Mouse (Mus musculus): ENCODE results near the gene Atad2b. TPM values are rescaled to one million over a fixed set of nuclear protein-coding genes. Genes with fewer than 3 reads are reported as not detected.
"Not testable (repeated sequence)": the region's sequence is repeated elsewhere in the genome, so short reads cannot be mapped to it uniquely, and the experiment has no call there.

The Atad2b gene
- polyA plus RNA-seq, 1 experiment from 2014 or later = 9.0 TPM

DNA sequence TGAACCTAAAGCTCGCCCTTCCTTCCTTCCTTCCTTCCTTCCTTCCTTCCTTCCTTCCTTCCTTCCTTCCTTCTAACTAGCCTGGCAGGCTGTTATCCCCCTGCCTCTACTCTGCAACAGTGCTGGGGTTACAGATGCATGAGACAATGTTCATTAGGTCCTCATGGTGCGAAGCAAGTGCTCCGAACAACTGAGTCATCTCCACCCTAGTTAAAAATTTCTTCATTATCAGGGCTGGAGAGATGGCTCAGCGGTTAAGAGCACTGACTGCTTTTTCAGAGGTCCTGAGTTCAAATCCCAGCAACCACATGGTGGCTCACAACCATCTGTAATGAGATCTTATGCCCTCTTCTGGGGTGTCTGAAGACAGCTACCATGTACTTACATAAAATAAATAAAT, 30.6 kb upstream of the Atad2b start:
- ATAC-seq (ENCODE audit: low FRiP score, low read depth); H3K9me3 ChIP-seq; H3K27ac ChIP-seq (replicated peaks); H3K27me3 ChIP-seq; H3K4me1 ChIP-seq (replicated peaks); H3K4me2 ChIP-seq; H3K9ac ChIP-seq; H3K4me3 ChIP-seq: not testable (repeated sequence)
- WGBS = 97% methylated on average over 4 of the region's 4 CpGs
- peaks cover 26% of the 10 kb centered on the region for H3K36me3 ChIP-seq

DNA sequence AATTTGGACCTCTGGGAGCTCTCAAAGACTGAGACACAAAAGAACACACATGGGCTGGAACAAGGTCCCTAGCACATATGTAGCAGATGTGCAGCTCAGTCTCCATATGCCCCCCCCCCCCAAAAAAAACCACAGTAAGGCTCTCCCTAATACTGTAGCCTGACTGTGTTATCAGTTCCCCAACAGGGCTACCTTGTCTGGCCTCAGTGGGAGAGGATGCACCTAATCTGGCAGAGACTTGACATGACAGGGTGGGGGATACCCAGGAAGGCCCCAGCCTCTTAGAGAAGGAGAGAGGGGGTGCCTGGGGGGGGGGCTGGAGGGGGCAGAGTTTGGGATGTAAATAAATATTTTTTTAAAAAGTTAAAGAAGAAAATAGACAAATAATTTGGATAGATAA, 28.4 kb upstream of the Atad2b start:
- no peak for ATAC-seq (ENCODE audit: low FRiP score, low read depth)
- Histone ChIP-seq H3K9ac (no peak overlapping the region), H3K4me1 (replicated peaks) (no peaks in the 10 kb centered on the region), H3K27me3 (no peaks in the 10 kb centered on the region), H3K36me3 (peaks cover 17% of the 10 kb centered on the region), H3K4me3 (no peak overlapping the region), H3K9me3 (no peaks in the 10 kb centered on the region), H3K4me2 (no peak overlapping the region), H3K27ac (replicated peaks) (no peak overlapping the region)

DNA sequence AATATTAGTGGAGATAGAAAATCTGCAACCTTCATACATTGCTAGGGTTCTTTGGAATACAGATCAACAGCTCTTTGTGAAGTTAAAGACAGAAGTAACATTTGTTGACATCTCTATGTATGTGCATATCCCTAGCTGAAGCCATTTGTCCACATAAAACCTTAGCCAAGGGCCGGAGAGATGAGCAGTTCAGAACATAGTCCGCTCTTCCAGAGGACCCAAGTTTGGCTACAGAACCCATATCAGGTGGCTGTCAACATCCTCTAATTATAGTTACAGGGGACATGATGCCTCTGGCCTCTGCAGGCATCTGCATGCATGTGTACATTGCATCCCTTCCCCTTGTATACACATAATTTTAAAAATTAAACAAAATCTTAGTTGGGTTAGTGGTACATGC, 27.9 kb upstream of the Atad2b start:
- Histone ChIP-seq H3K4me3 (no peak overlapping the region), H3K27ac (replicated peaks) (no peak overlapping the region), H3K27me3 (no peaks in the 10 kb centered on the region), H3K9me3 (no peaks in the 10 kb centered on the region), H3K36me3 (peaks cover 16% of the 10 kb centered on the region), H3K4me1 (replicated peaks) (no peaks in the 10 kb centered on the region), H3K9ac (no peak overlapping the region), H3K4me2 (no peak overlapping the region)
- no peak for ATAC-seq (ENCODE audit: low FRiP score, low read depth)
- 97% methylated on average over 2 of the region's 2 CpGs for WGBS

DNA sequence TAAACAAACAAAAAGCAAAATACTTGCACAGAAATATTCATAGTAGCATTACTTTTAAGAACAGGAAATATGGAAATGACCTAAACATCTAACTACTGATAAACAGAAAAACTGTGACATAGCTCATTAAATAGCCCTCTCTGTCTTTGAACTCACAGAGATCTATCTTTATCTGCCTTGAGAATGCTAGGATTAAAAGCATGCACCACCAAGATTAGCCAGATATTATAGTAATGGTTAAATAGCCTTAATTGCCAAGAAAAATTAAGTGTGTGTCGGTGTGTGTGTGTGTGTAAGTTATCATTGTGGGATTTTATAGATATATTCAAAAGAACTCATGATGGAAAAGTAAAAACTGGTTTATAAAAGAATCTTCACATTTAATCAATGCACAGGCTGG, 27.3 kb upstream of the Atad2b start:
- Histone ChIP-seq H3K36me3 (peaks cover 15% of the 10 kb centered on the region), H3K9ac (no peak overlapping the region), H3K4me3 (no peak overlapping the region), H3K27me3 (no peaks in the 10 kb centered on the region), H3K4me1 (replicated peaks) (no peaks in the 10 kb centered on the region), H3K4me2 (no peak overlapping the region), H3K27ac (replicated peaks) (no peak overlapping the region), H3K9me3 (no peaks in the 10 kb centered on the region)
- ATAC-seq (ENCODE audit: low FRiP score, low read depth) = no peak
- WGBS = 97% methylated on average over 1 of the region's 1 CpGs

DNA sequence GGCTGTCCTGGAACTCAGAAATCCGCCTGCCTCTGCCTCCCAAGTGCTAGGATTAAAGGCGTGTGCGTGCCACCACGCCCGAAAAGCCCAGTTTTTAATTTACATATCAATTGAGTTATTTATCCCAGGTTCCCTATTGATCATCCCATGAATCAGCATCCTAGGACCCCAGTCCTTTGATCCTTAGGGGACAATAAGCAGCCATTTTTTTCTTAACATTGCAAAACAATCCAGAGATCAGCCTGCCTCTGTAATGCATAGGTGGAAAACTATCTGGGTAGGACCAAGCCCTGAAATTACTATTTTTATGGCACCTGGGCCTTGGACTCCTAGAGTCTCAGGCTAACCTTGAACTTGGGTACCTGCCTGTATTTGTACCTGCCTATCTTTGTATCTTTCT, 19.1 kb upstream of the Atad2b start:
- no peak overlapping the region for H3K4me2 ChIP-seq
- no peaks in the 10 kb centered on the region for H3K27me3 ChIP-seq
- no peak overlapping the region for H3K4me3 ChIP-seq
- ATAC-seq (ENCODE audit: low FRiP score, low read depth) = no peak
- no peaks in the 10 kb centered on the region for H3K4me1 ChIP-seq (replicated peaks)
- H3K9ac ChIP-seq = no peak overlapping the region
- H3K27ac ChIP-seq (replicated peaks) = no peak overlapping the region
- 88% methylated on average over 5 of the region's 5 CpGs for WGBS
- no peaks in the 10 kb centered on the region for H3K9me3 ChIP-seq
- peaks cover 14% of the 10 kb centered on the region for H3K36me3 ChIP-seq

DNA sequence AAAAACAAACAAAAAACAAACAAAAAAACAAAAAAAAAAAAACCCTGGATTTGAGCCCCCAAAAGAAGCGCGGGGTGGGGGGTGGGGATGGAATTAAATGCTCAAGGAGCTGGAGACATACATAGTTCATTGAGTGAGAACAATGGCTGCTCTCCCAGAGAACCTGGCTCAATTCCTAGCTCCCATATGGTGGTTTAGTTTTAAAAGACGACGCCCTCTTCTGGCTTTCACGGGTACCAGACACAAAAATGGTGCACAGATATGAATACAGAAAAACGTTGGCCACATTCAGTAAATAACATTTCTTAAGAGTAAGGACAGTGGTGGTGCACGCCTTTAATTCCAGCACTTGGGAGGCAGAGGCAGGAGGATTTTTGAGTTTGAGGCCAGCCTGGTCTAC, 11.2 kb upstream of the Atad2b start:
- peak overlapping the region; percentile 59 for H3K4me2 ChIP-seq
- H3K9me3 ChIP-seq = no peaks in the 10 kb centered on the region
- H3K4me3 ChIP-seq = peak overlapping the region; percentile 83; the same call in 1 of the 2 replicates
- H3K27ac ChIP-seq (replicated peaks) = no peak overlapping the region
- peaks cover 3% of the 10 kb centered on the region; the same call in 1 of the 2 replicates for H3K36me3 ChIP-seq
- 71% methylated on average over 7 of the region's 7 CpGs for WGBS
- ATAC-seq (ENCODE audit: low FRiP score, low read depth) = no peak
- H3K9ac ChIP-seq = no peak overlapping the region
- no peaks in the 10 kb centered on the region for H3K27me3 ChIP-seq
- peaks cover 12% of the 10 kb centered on the region; the same call in 1 of the 2 replicates for H3K4me1 ChIP-seq (replicated peaks)

DNA sequence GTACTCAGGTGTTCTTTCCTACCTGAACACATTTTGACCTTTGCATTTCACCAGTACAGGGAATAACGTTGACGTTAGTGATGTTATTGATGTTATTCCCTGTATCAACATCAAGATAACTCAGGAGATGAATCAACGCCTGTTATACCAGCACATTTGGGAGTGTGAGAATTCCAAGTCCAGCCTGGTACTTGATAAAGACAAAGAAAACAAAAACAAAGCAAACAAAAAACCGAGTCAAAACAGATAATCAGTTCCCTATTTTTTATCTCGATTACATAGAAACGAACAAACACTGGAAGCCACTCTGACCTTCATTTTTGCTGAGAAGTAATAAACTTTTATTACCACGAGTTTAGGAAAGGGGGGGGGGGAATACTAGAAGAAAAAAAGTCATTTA, 10.7 kb upstream of the Atad2b start:
- 60% methylated on average over 7 of the region's 7 CpGs for WGBS
- H3K36me3 ChIP-seq = no peaks in the 10 kb centered on the region; the same call in 1 of the 2 replicates
- peak overlapping the region; percentile 73 for H3K9ac ChIP-seq
- no peaks in the 10 kb centered on the region for H3K9me3 ChIP-seq
- H3K4me1 ChIP-seq (replicated peaks) = peaks cover 12% of the 10 kb centered on the region; the same call in 1 of the 2 replicates
- no peaks in the 10 kb centered on the region for H3K27me3 ChIP-seq
- H3K27ac ChIP-seq (replicated peaks) = peak overlapping the region; percentile 87
- no peak for ATAC-seq (ENCODE audit: low FRiP score, low read depth)
- peak overlapping the region; percentile 59 for H3K4me2 ChIP-seq
- H3K4me3 ChIP-seq = peak overlapping the region; percentile 83

DNA sequence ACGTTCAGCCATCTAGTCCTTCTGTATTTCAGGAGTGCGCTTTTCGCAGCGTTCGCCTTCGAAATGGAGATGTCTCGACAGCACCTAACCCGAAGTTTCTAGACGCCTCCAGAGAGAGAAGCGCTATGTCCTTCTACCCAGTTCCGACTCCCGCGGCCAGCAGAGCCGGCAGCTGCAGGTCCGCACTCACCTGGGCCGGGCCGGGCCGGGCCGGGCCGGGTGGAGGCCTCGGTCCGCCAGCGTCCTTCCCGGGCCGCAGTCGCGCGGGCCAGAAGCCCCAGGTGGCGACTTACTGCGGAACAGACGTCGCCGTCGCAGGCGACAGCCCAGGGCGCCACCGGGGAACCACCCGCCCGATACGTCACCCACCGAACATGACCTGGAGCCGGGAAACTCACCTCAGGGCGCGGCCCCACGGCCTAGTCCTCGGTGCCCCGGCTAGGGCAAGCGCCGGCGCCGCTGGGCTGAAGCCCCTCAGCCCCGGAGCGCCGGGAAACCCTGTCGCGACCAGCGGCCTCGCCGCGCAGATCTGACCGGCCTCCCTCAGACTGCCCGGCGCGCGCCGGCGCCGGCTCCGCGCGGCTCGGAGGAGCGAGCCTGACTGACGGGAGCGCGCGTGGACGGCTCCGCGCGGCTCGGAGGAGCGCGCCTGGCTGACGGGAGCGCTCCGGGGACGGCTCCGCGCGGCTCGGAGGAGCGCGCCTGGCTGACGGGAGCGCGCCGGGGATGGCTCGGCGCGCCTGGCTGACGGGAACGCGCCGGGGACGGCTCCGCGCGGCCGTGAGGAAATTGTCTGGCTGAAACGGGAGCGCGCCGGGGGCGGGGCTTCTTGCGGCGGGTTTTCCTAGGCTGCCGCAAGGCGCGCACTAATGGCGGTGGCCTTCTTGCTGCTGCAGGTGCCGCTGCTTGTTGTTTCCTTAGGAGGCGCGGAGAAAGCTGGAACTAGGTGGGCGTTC, 9.9 kb upstream of the Atad2b start, which contains the start of gene Ubxn2a:
Ubxn2a (minus strand) TSS at position 755 of the 956 bp plus-strand sequence.
- peaks cover 12% of the 10 kb centered on the region; the same call in 1 of the 2 replicates for H3K4me1 ChIP-seq (replicated peaks)
- WGBS = under 1% methylated on average over 122 of the region's 125 CpGs
- ATAC-seq (ENCODE audit: low FRiP score, low read depth) = peak; percentile 97
- H3K4me2 ChIP-seq = peak within 1 kb of the TSS; percentile 59
- no peaks in the 10 kb centered on the region for H3K27me3 ChIP-seq
- H3K27ac ChIP-seq (replicated peaks) = peak within 1 kb of the TSS; percentile 87
- no peaks in the 10 kb centered on the region for H3K9me3 ChIP-seq
- H3K36me3 ChIP-seq = no peaks in the 10 kb centered on the region
- H3K9ac ChIP-seq = peak within 1 kb of the TSS; percentile 73
- peak within 1 kb of the TSS; percentile 83 for H3K4me3 ChIP-seq

DNA sequence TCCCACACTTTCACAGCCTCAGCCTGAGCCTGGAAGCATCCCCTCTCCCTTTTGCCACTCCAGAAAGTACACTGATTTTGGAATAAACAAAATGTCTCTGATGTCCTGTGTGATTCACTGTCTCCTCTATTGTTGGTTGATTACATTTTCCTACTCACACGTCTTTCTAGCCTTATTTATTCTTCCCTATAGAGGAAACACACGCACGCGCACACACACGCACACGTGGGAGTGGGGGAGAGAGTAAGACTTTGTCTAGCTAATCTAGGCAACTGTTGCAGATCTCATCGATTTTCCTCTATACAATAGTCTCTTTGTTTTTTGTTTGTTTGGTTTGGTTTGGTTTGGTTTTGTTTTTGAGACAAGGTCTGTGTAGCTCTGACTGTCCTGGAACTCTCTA, 8.8 kb upstream of the Atad2b start:
- WGBS = 91% methylated on average over 7 of the region's 7 CpGs
- Histone ChIP-seq H3K27me3 (no peaks in the 10 kb centered on the region), H3K27ac (replicated peaks) (no peak overlapping the region), H3K9ac (no peak overlapping the region), H3K4me3 (no peak overlapping the region), H3K4me2 (peak overlapping the region; percentile 59; the same call in 1 of the 2 replicates), H3K9me3 (no peaks in the 10 kb centered on the region), H3K4me1 (replicated peaks) (peaks cover 12% of the 10 kb centered on the region; the same call in 1 of the 2 replicates), H3K36me3 (no peaks in the 10 kb centered on the region)
- ATAC-seq (ENCODE audit: low FRiP score, low read depth) = no peak

DNA sequence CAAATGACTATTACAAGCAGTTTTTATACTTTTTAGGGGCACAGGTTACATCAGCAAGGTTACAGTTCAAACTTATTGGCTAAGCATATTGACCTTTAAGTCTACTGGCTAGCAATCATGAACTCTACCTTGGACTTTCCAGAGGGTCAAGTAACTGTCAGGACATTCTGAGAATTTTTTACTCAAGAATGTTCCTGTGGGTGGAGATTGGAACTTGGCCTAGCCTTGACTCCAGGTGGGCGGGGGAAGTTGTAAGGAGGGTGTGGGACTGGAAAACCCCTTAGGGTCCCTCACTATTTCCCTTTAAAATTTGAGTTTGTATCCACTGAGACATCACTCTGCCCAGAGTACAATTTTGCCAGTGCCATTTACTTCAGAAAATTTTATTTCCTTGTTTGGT, 6.7 kb upstream of the Atad2b start:
- not testable (repeated sequence) for H3K27me3 ChIP-seq; H3K4me3 ChIP-seq; H3K27ac ChIP-seq (replicated peaks); H3K36me3 ChIP-seq; ATAC-seq (ENCODE audit: low FRiP score, low read depth); H3K9ac ChIP-seq; H3K4me2 ChIP-seq; H3K9me3 ChIP-seq
- H3K4me1 ChIP-seq (replicated peaks) = peaks cover 12% of the 10 kb centered on the region; the same call in 1 of the 2 replicates
- WGBS = 100% methylated on average over 1 of the region's 1 CpGs

DNA sequence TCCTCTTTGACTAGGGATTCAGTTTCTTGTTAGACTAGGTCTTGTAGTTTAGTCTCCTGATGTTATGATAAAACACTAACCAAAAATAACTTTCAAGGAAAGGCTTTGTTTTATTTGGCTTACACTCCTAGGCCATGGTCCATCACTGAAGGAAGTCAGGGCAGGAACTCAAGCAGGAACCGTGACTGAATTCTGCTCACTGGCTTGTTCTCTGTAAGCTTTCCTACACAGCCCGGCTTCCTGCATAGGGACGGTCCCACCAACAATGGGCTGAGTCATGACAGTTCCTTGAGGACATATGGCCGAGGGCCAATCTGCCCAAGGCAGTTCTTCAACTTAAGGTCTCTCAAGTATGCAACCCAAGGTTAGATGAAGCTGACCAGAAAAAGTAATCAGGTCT, 5.4 kb upstream of the Atad2b start:
- no peaks in the 10 kb centered on the region for H3K9me3 ChIP-seq
- H3K4me2 ChIP-seq = no peak overlapping the region
- H3K4me1 ChIP-seq (replicated peaks) = peaks cover 3% of the 10 kb centered on the region; the same call in 1 of the 2 replicates
- H3K36me3 ChIP-seq = no peaks in the 10 kb centered on the region
- H3K27me3 ChIP-seq = no peaks in the 10 kb centered on the region
- H3K4me3 ChIP-seq = no peak overlapping the region
- ATAC-seq (ENCODE audit: low FRiP score, low read depth) = no peak
- 89% methylated on average over 4 of the region's 4 CpGs for WGBS
- no peak overlapping the region for H3K9ac ChIP-seq
- H3K27ac ChIP-seq (replicated peaks) = no peak overlapping the region

DNA sequence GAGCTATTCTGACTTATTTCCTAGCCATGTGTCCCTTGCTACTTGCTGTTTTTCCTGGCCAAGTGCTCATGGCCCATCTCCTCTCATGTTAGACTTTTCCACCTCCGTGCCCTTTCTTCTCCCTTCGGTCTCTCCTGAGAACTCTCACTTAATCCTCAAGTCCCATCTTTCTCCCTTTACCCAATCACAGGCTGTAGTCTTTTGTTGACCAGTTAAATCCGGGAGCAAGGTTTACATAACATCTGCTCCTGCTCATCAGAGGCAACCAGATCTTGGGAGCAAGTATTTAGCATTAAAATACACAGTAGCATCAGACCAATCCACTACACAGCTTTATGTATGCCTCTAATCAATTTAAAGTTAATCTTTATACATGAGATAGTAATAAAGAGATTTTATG, 2.7 kb upstream of the Atad2b start:
- Histone ChIP-seq H3K9ac (no peak overlapping the region), H3K4me3 (no peak overlapping the region), H3K4me1 (replicated peaks) (peaks cover 10% of the 10 kb centered on the region), H3K36me3 (no peaks in the 10 kb centered on the region), H3K4me2 (no peak overlapping the region), H3K27me3 (no peaks in the 10 kb centered on the region), H3K9me3 (no peaks in the 10 kb centered on the region), H3K27ac (replicated peaks) (no peak overlapping the region)
- WGBS = 68% methylated on average over 3 of the region's 3 CpGs
- no peak for ATAC-seq (ENCODE audit: low FRiP score, low read depth)

All from hindbrain, embryonic 15.5 days (tissue).